Mouse (Mus musculus) forebrain, embryonic 13.5 days (tissue): Measurements from ENCODE around the gene Rgs10. TPM values are rescaled to one million over a fixed set of nuclear protein-coding genes. Genes with fewer than 3 reads are reported as not detected.

Source experiments
- ATAC-seq: fragments of 200-750 bp; cut with Nextera tagmentation; 2 replicates; pipeline ENCODE4 v1.8.0; 2017
- H3K27ac ChIP-seq: fragments of 300-500 bp; sonication (generic); 2 replicates; pipeline ENCODE4 v1.5.1; 2015; ENCODE audit warnings: inconsistent platforms, mild to moderate bottlenecking, moderate library complexity
- H3K27me3 ChIP-seq: fragments of 300-500 bp; sonication (generic); 2 replicates; pipeline ENCODE4 v1.6.1; 2015; ENCODE audit warnings: mild to moderate bottlenecking, inconsistent platforms
- H3K36me3 ChIP-seq: fragments of 300-500 bp; sonication (generic); 2 replicates; pipeline ENCODE4 v1.6.1; 2015; ENCODE audit warnings: mild to moderate bottlenecking, inconsistent platforms; ENCODE audit not compliant: poor library complexity, severe bottlenecking
- H3K4me1 ChIP-seq: fragments of 300-500 bp; sonication (generic); 2 replicates; pipeline ENCODE4 v1.6.1; 2015; ENCODE audit warnings: inconsistent platforms
- H3K4me2 ChIP-seq: fragments of 300-500 bp; sonication (generic); 2 replicates; pipeline ENCODE4 v1.6.1; 2015; ENCODE audit warnings: inconsistent platforms, mild to moderate bottlenecking, moderate library complexity
- H3K4me3 ChIP-seq: fragments of 300-500 bp; sonication (generic); 2 replicates; pipeline ENCODE4 v1.5.1; 2015; ENCODE audit warnings: mild to moderate bottlenecking, inconsistent platforms
- H3K9ac ChIP-seq: fragments of 300-500 bp; sonication (generic); 2 replicates; pipeline ENCODE4 v1.6.1; 2015; ENCODE audit warnings: mild to moderate bottlenecking, inconsistent platforms
- H3K9me3 ChIP-seq: fragments of 300-500 bp; sonication (generic); replicated peaks from 2 replicates; pipeline ENCODE4 v1.6.1; 2016; ENCODE audit warnings: inconsistent platforms
- WGBS: fragments of 180-500 bp; shearing (Covaris S2); methylation state at CpG from one replicate; pipeline ENCODE4 v1.1.7; 2015; 5-methylcytosine and 5-hydroxymethylcytosine counted together
- polyA plus RNA-seq: library from polyadenylated mRNA; unstranded; fragments of >200 nt; fragmentation: Nextera tagmentation; extraction: Ambion mirVana; gene quantifications from 2 replicates; pipeline ENCODE4 v1.2.1, GENCODE M21; 2015

Rgs10 gene
- polyA plus RNA-seq, 1 experiment from 2014 or later: 11.5 TPM

- 89% methylated on average over 6 of the region's 6 CpGs for WGBS
- Histone ChIP-seq H3K9ac (no peak overlapping the region), H3K4me1 (no peaks in the 10 kb centered on the region), H3K27ac (no peak overlapping the region), H3K9me3 (no peaks in the 10 kb centered on the region), H3K4me3 (no peak overlapping the region), H3K27me3 (no peaks in the 10 kb centered on the region), H3K4me2 (no peak overlapping the region), H3K36me3 (no peaks in the 10 kb centered on the region)
- no peak for ATAC-seq
Measured at GRCm38 (mm10) chr7:128382527-128382860, 36.1 kb downstream of the Rgs10 start.

- H3K36me3 ChIP-seq: no peaks in the 10 kb centered on the region
- H3K4me1 ChIP-seq: no peaks in the 10 kb centered on the region
- no peak overlapping the region for H3K27ac ChIP-seq
- no peaks in the 10 kb centered on the region for H3K9me3 ChIP-seq
- H3K27me3 ChIP-seq: no peaks in the 10 kb centered on the region
- H3K4me3 ChIP-seq: no peak overlapping the region
- no peak overlapping the region for H3K4me2 ChIP-seq
- no peak overlapping the region for H3K9ac ChIP-seq
- 92% methylated on average over 14 of the region's 14 CpGs for WGBS
- ATAC-seq: no peak
Measured at GRCm38 (mm10) chr7:128381811-128382526, 36.6 kb downstream of the Rgs10 start.

GRCm38 (mm10) chr7:128381001-128381400, 37.6 kb downstream of the Rgs10 start:
- Histone ChIP-seq H3K4me1 (no peaks in the 10 kb centered on the region), H3K9me3 (no peaks in the 10 kb centered on the region), H3K27ac (no peak overlapping the region), H3K27me3 (no peaks in the 10 kb centered on the region), H3K36me3 (no peaks in the 10 kb centered on the region), H3K4me3 (no peak overlapping the region), H3K4me2 (no peak overlapping the region), H3K9ac (no peak overlapping the region)
- ATAC-seq: no peak
- 91% methylated on average over 2 of the region's 2 CpGs for WGBS

GRCm38 (mm10) chr7:128379162-128379805, 39.3 kb downstream of the Rgs10 start:
- Histone ChIP-seq H3K36me3 (no peaks in the 10 kb centered on the region), H3K4me1 (no peaks in the 10 kb centered on the region), H3K27me3 (no peaks in the 10 kb centered on the region), H3K9ac (no peak overlapping the region), H3K4me3 (no peak overlapping the region), H3K9me3 (no peaks in the 10 kb centered on the region), H3K27ac (no peak overlapping the region), H3K4me2 (no peak overlapping the region)
- no peak for ATAC-seq
- 56% methylated on average over 16 of the region's 16 CpGs for whole genome bisulfite sequencing

- H3K4me3 ChIP-seq: no peak overlapping the region
- ATAC-seq: no peak
- H3K9me3 ChIP-seq: peaks cover 5% of the 10 kb centered on the region
- no peak overlapping the region for H3K9ac ChIP-seq
- no peaks in the 10 kb centered on the region for H3K36me3 ChIP-seq
- WGBS: 84% methylated on average over 11 of the region's 11 CpGs
- no peaks in the 10 kb centered on the region for H3K4me1 ChIP-seq
- no peak overlapping the region for H3K4me2 ChIP-seq
- no peaks in the 10 kb centered on the region for H3K27me3 ChIP-seq
- H3K27ac ChIP-seq: no peak overlapping the region
Measured at GRCm38 (mm10) chr7:128376206-128376701, 42.3 kb downstream of the Rgs10 start.

- no peak overlapping the region for H3K9ac ChIP-seq
Measured at GRCm38 (mm10) chr7:128374156-128374555, 44.4 kb downstream of the Rgs10 start.

GRCm38 (mm10) chr7:128373751-128374150, 44.8 kb downstream of the Rgs10 start:
- Histone ChIP-seq H3K9me3 (peaks cover 5% of the 10 kb centered on the region), H3K4me2 (no peak overlapping the region), H3K27me3 (no peaks in the 10 kb centered on the region), H3K4me3 (no peak overlapping the region), H3K9ac (no peak overlapping the region), H3K27ac (no peak overlapping the region), H3K4me1 (no peaks in the 10 kb centered on the region), H3K36me3 (no peaks in the 10 kb centered on the region)
- ATAC-seq: no peak
- 89% methylated on average over 8 of the region's 8 CpGs for WGBS

More at GRCm38 (mm10) chr7:128374156-128374555, 44.4 kb downstream of the Rgs10 start:
- H3K4me1 ChIP-seq: no peaks in the 10 kb centered on the region
- H3K4me3 ChIP-seq: no peak overlapping the region
- WGBS: 94% methylated on average over 11 of the region's 11 CpGs
- no peaks in the 10 kb centered on the region for H3K36me3 ChIP-seq
- no peak overlapping the region for H3K27ac ChIP-seq
- no peaks in the 10 kb centered on the region for H3K27me3 ChIP-seq
- H3K4me2 ChIP-seq: no peak overlapping the region
- ATAC-seq: no peak
- H3K9me3 ChIP-seq: peaks cover 5% of the 10 kb centered on the region

- Histone ChIP-seq H3K4me3 (no peak overlapping the region), H3K27me3 (no peaks in the 10 kb centered on the region), H3K27ac (no peak overlapping the region), H3K9me3 (peaks cover 5% of the 10 kb centered on the region), H3K36me3 (no peaks in the 10 kb centered on the region), H3K4me2 (no peak overlapping the region), H3K9ac (no peak overlapping the region), H3K4me1 (no peaks in the 10 kb centered on the region)
- ATAC-seq: no peak
- WGBS: 48% methylated on average over 3 of the region's 3 CpGs
Measured at GRCm38 (mm10) chr7:128372331-128372730, 46.2 kb downstream of the Rgs10 start.

GRCm38 (mm10) chr7:128369366-128369765, 49.2 kb downstream of the Rgs10 start:
- no peaks in the 10 kb centered on the region for H3K27me3 ChIP-seq
- H3K9ac ChIP-seq: no peak overlapping the region
- H3K27ac ChIP-seq: no peak overlapping the region
- WGBS: 87% methylated on average over 12 of the region's 12 CpGs
- no peak overlapping the region for H3K4me3 ChIP-seq
- H3K4me1 ChIP-seq: no peaks in the 10 kb centered on the region
- no peaks in the 10 kb centered on the region for H3K36me3 ChIP-seq
- ATAC-seq: no peak
- H3K4me2 ChIP-seq: no peak overlapping the region
- peaks cover 5% of the 10 kb centered on the region for H3K9me3 ChIP-seq

GRCm38 (mm10) chr7:128368828-128369227, 49.7 kb downstream of the Rgs10 start:
- H3K9me3 ChIP-seq: peaks cover 5% of the 10 kb centered on the region
- H3K27me3 ChIP-seq: no peaks in the 10 kb centered on the region
- H3K9ac ChIP-seq: no peak overlapping the region
- H3K4me1 ChIP-seq: no peaks in the 10 kb centered on the region
- 91% methylated on average over 6 of the region's 6 CpGs for WGBS
- H3K4me3 ChIP-seq: no peak overlapping the region
- no peak overlapping the region for H3K4me2 ChIP-seq
- no peak for ATAC-seq
- no peak overlapping the region for H3K27ac ChIP-seq
- H3K36me3 ChIP-seq: no peaks in the 10 kb centered on the region

- Histone ChIP-seq H3K27ac (no peak overlapping the region), H3K9me3 (no peaks in the 10 kb centered on the region), H3K9ac (no peak overlapping the region), H3K36me3 (no peaks in the 10 kb centered on the region), H3K27me3 (no peaks in the 10 kb centered on the region), H3K4me2 (no peak overlapping the region), H3K4me3 (no peak overlapping the region), H3K4me1 (no peaks in the 10 kb centered on the region)
- ATAC-seq: no peak
- 84% methylated on average over 11 of the region's 11 CpGs for WGBS
Measured at GRCm38 (mm10) chr7:128366654-128367053, 51.9 kb downstream of the Rgs10 start.

- Histone ChIP-seq H3K9ac (no peak overlapping the region), H3K4me2 (no peak overlapping the region), H3K27me3 (no peaks in the 10 kb centered on the region), H3K27ac (no peak overlapping the region), H3K9me3 (no peaks in the 10 kb centered on the region), H3K36me3 (no peaks in the 10 kb centered on the region), H3K4me1 (no peaks in the 10 kb centered on the region), H3K4me3 (no peak overlapping the region)
- ATAC-seq: no peak
- WGBS: 58% methylated on average over 4 of the region's 4 CpGs
Measured at GRCm38 (mm10) chr7:128365096-128365715, 53.4 kb downstream of the Rgs10 start.
